Mouse (Mus musculus): ENCODE results near the gene Sdr39u1.

DNA sequence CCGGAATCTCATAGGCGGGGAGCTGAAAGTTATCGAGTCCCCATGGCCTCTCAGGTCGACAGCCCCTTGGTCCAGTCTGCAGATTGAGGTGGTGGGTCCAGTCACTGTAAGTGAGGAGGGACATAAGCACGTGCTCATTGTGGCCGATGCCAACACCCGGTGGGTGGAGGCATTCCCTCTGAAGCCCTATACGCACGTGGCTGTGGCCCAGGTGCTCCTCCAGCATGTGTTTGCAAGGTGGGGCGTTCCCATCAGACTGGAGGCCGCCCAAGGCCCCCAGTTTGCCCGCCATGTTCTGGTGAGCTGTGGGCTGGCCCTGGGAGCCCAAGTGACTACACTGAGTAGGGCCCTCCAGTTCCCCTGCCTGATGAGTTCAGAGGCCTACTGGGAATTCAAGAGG, 28.1 kb downstream of the Sdr39u1 start:
- no peak for TF ChIP-seq CTCF (IDR thresholded peaks at IDR 0.05; ENCODE audit: low read depth, low read length)
- TF ChIP-seq POLR2A (IDR thresholded peaks at IDR 0.05; ENCODE audit: borderline replicate concordance, low read depth, low read length) = no peak

Data from bone marrow macrophage, adult 2 months (primary cell).